Mouse (Mus musculus) intestine, embryonic 16.5 days (tissue): ENCODE results near the gene Cep295. TPM values are rescaled to one million over a fixed set of nuclear protein-coding genes. Genes with fewer than 3 reads are reported as not detected.

Source experiments
- ATAC-seq: fragments of 200-750 bp; cut with Nextera tagmentation; 2 replicates; pipeline ENCODE4 v1.8.0; 2017; ENCODE audit warnings: moderate TSS enrichment, moderate library complexity
- H3K27ac ChIP-seq: fragments of 300-500 bp; sonication (generic); 2 replicates; pipeline ENCODE4 v1.5.1; 2014; ENCODE audit warnings: mild to moderate bottlenecking, low read length
- H3K27me3 ChIP-seq: fragments of 300-500 bp; sonication (generic); replicated peaks from 2 replicates; pipeline ENCODE4 v1.6.1; 2014; ENCODE audit warnings: low read length, control low read depth, mixed read lengths; ENCODE audit not compliant: control insufficient read depth, insufficient read depth
- H3K36me3 ChIP-seq: fragments of 300-500 bp; sonication (generic); 2 replicates; pipeline ENCODE4 v1.6.1; 2014; ENCODE audit warnings: low read length, control low read depth; ENCODE audit not compliant: control insufficient read depth, insufficient read depth
- H3K4me1 ChIP-seq: fragments of 300-500 bp; sonication (generic); 2 replicates; pipeline ENCODE4 v1.6.1; 2014; ENCODE audit warnings: low read length, control low read depth, mixed read lengths; ENCODE audit not compliant: control insufficient read depth, insufficient read depth
- H3K4me2 ChIP-seq: fragments of 300-500 bp; sonication (generic); 2 replicates; pipeline ENCODE4 v1.6.1; 2014; ENCODE audit warnings: low read depth, low read length, control low read depth
- H3K4me3 ChIP-seq: fragments of 300-500 bp; sonication (generic); 2 replicates; pipeline ENCODE4 v1.5.1; 2014; ENCODE audit warnings: mild to moderate bottlenecking, low read length
- H3K9ac ChIP-seq: fragments of 300-500 bp; sonication (generic); 2 replicates; pipeline ENCODE4 v1.6.1; 2014; ENCODE audit warnings: low read depth, low read length
- H3K9me3 ChIP-seq: fragments of 300-500 bp; sonication (generic); 2 replicates; pipeline ENCODE4 v1.6.1; 2016; ENCODE audit warnings: low read length, control low read depth; ENCODE audit not compliant: control insufficient read depth
- WGBS: fragments of 180-500 bp; shearing (Covaris S2); extraction: QIAGEN DNeasy Blood & Tissue Kit; methylation state at CpG from one replicate; pipeline ENCODE4 v1.1.7; 2014; 5-methylcytosine and 5-hydroxymethylcytosine counted together
- microRNA-seq: library from miRNA; unstranded; fragments of <30 nt; microRNA quantifications from one replicate; pipeline ENCODE4, GENCODE M21; 2016
- polyA plus RNA-seq: library from polyadenylated mRNA; unstranded; fragments of >200 nt; fragmentation: Nextera tagmentation; extraction: Ambion mirVana; gene quantifications from 2 replicates; pipeline ENCODE4 v1.2.1, GENCODE M21; 2015

Cep295 gene
- polyA plus RNA-seq, 1 experiment from 2014 or later, result 9.6 TPM

- no peak overlapping the region for H3K4me2 ChIP-seq
- ATAC-seq, result no peak
These were observed 79.2 kb downstream of the Cep295 start for GRCm38 (mm10) chr9:15278343-15278742.

GRCm38 (mm10) chr9:15276855-15277254, 80.7 kb downstream of the Cep295 start:
- H3K36me3 ChIP-seq, result peaks cover 17% of the 10 kb centered on the region
- 95% methylated on average over 4 of the region's 4 CpGs for WGBS

More at GRCm38 (mm10) chr9:15278343-15278742, 79.2 kb downstream of the Cep295 start:
- no peaks in the 10 kb centered on the region for H3K27me3 ChIP-seq
- peaks cover 13% of the 10 kb centered on the region for H3K36me3 ChIP-seq
- peaks cover 8% of the 10 kb centered on the region for H3K4me1 ChIP-seq
- H3K9ac ChIP-seq, result no peak overlapping the region
- no peaks in the 10 kb centered on the region for H3K9me3 ChIP-seq
- no peak overlapping the region for H3K4me3 ChIP-seq
- H3K27ac ChIP-seq, result no peak overlapping the region
- 92% methylated on average over 3 of the region's 3 CpGs for WGBS

GRCm38 (mm10) chr9:15273981-15274380, 83.6 kb downstream of the Cep295 start:
- H3K36me3 ChIP-seq, result peaks cover 24% of the 10 kb centered on the region
- no peak overlapping the region for H3K4me3 ChIP-seq
- ATAC-seq, result no peak
- H3K9me3 ChIP-seq, result no peaks in the 10 kb centered on the region
- no peak overlapping the region for H3K27ac ChIP-seq
- no peak overlapping the region for H3K9ac ChIP-seq
- 96% methylated on average over 2 of the region's 2 CpGs for WGBS
- no peak overlapping the region for H3K4me2 ChIP-seq
- no peaks in the 10 kb centered on the region for H3K27me3 ChIP-seq
- peaks cover 4% of the 10 kb centered on the region for H3K4me1 ChIP-seq

More at GRCm38 (mm10) chr9:15276855-15277254, 80.7 kb downstream of the Cep295 start:
- ATAC-seq, result no peak
- Histone ChIP-seq H3K27me3 (no peaks in the 10 kb centered on the region), H3K9ac (no peak overlapping the region), H3K27ac (no peak overlapping the region), H3K9me3 (no peaks in the 10 kb centered on the region), H3K4me3 (no peak overlapping the region), H3K4me2 (no peak overlapping the region), H3K4me1 (peaks cover 8% of the 10 kb centered on the region)

Small RNA genes within 50 kb of the gene (microRNA-seq; reads per million reads assigned to microRNA genes)
- not detected for gene Gm49349
- not detected for gene mmu-mir-7650

Other genes with a start within 250 kb of the Cep295 start
- not detected in 2 replicates for gene Hephl1, start 245.7 kb downstream of the Cep295 start, polyA plus RNA-seq
- 7.7 and 9.2 TPM in 2 replicates for gene Vstm5, start 118.7 kb downstream of the Cep295 start, polyA plus RNA-seq
- 26.6 and 27.4 TPM in 2 replicates for gene Med17, start 77.9 kb downstream of the Cep295 start, polyA plus RNA-seq
- gene Taf1d, start 51.6 kb downstream of the Cep295 start, polyA plus RNA-seq, result 53.0 and 56.9 TPM in 2 replicates
- 8.5 and 9.3 TPM in 2 replicates for gene 4931406C07Rik, start 51.3 kb downstream of the Cep295 start, polyA plus RNA-seq
- gene Smco4, start 135.6 kb upstream of the Cep295 start, polyA plus RNA-seq, result 2.5 and 3.4 TPM in 2 replicates